Mouse (Mus musculus): ENCODE data around the gene Agtpbp1. TPM values are rescaled to one million over a fixed set of nuclear protein-coding genes. Genes with fewer than 3 reads are reported as not detected.

Gene Agtpbp1
- total RNA-seq, 2 experiments from 2014 or later: 44.2 to 44.3 TPM

DNA sequence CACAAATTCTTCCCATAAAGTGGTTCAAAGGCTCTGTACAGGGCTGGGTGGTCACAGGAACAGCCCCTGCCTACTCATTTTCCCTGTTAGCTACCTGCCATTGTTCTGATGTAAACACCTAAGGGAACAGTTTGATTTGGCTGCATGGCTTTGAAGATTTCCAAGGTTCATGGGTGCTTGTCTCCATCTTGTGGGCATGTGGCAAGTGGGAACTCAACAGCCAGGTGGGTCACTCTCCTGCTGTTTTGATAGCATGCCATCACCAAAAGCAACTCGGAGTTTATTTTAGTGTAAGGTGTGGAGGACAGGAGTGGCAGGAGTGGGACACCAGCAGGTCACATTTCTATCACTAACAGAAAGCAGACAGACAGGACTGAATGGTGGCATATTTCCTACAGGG is 145.3 kb downstream of the Agtpbp1 start:
- no peak for DNase-seq (ENCODE audit: low spot score in 2 of 2)

DNA sequence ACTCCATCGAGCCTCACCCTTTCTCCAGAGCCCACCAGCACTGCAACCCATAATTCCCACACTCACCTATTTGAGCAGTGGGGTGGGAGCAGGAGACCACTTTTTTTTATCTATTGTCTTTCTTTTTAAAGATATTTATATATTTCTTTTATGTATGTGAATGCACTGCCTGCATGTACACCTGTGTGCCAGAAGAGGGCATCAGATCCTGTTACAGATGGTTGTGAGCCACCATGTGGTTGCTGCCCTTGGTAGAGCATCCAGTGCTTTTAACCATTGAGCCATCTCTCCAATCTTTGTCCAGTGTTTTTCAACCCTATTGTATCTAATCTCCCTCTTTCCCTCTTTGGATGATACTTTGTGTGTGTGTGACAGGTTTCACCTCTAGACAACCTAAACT is 150.5 kb downstream of the Agtpbp1 start:
- no peak for DNase-seq (ENCODE audit: low spot score in 2 of 2)

GRCm38 (mm10) chr13:59431124-59431864 is 153.7 kb downstream of the Agtpbp1 start:
- DNase-seq (ENCODE audit: low spot score in 2 of 2): no peak

- no peak for DNase-seq (ENCODE audit: low spot score in 2 of 2)
Observed at GRCm38 (mm10) chr13:59429369-59429768, 155.7 kb downstream of the Agtpbp1 start.

DNA sequence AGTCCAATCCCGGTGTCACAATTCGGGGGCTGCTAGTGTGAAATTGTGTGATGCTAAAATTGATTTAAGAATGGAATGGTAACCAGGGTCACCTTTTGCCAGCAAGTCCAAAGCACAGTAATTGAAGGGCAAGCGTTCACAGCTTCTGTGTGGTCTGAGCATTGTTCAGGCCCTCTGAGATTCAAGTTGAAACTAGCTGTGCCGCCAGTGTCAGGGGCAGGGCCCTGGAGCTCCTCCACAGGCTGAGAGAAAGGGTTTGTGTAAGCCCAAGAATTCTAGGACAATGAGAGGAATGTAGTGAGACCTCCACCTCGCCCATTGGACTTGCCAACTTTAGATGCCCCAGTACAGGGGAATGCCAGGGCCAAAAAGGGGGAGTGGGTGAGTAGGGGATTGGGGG is 161.2 kb downstream of the Agtpbp1 start:
- no peak for DNase-seq (ENCODE audit: low spot score in 2 of 2)

DNA sequence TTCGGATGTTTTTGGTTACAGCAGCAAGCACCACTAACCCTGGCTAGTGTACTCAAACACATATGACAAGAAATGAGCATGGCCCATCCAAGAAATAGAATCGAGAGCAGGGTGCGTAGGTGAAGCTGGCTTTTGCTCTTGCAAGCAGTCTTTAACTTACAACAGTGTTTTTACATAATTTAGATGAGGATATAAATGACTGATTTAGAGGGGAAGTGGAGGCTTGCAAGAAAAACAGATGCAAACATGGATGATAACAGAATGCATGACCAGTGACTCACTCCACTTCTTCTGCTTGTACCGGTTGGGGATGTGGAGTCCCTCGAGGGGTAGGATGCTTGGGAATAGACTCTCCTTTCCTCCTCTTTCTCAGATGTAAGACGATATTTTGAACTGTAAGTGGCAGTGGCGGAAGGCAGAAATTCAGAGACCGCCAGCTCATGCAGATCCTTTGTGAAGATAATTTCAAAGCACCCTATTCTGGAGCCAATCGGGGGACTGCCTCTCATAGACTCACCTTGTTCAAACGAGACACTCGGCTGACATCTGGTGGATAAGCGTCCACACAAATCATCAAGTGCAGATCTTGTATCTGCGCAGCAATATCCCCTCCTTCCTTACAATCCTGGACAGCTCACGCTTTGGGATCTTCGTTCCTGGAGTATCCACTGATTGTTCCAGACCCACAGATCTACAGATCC is 168.3 kb downstream of the Agtpbp1 start:
- no peak for DNase-seq (ENCODE audit: low spot score in 2 of 2)

- DNase-seq (ENCODE audit: low spot score in 2 of 2): no peak
Observed at GRCm38 (mm10) chr13:59413885-59414284, 171.1 kb downstream of the Agtpbp1 start.

DNA sequence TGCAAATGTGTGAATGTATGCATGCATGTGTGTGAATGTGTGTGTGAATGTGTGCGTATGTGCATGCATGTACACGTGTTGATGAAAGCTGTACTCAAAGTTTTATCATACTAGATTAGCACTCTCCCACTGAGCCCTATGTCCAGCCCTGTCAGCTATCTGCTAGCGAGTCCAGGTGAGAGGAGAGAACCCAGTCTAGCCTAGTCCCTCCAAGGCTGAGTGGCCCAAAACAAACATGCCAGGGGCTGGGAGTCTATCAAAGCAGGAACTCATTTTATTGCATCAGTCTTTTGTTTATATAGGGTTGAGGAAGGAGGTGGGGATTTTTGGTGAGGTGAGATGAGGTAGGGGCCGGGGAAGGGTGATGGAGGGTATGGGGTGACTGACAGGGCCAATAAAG is 172.4 kb downstream of the Agtpbp1 start:
- DNase-seq (ENCODE audit: low spot score in 2 of 2): no peak

- no peak for DNase-seq (ENCODE audit: low spot score in 2 of 2)
Observed at GRCm38 (mm10) chr13:59407182-59407581, 177.8 kb downstream of the Agtpbp1 start.

DNA sequence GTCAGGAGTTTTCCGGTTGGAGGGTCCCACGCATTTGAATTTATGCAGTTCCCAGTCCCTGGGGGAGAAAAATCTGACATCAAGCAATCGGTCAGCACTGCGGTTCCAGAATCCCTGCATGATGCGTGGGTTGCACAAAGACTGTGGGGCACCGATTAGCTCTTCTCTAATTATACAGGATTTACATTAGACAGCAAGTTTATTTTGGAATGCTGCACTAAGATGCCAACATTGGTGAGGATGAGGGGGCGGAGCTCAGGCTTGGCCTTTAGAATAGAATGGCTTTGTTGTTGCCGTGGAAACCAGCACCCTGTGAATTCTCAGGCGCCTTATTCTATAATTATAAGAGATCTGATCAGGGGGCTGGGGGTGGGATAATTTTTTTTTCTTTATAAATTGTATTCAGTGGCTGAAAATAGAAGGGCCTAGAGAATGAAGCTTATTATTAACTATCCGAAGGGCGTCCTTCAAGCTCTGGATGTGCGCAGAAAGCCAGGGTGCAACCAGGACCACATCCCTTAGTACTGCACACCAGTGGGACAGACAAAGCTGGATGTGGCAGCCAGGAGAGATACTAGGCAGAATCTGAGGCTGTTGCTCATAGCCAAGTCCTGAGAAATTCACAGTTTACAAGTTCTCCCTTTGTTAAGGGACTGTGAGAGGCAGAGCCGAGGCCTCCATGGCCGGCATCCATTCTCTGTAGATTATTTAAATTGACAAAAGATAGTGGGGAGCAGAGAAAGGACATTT is 182.8 kb downstream of the Agtpbp1 start:
- DNase-seq (ENCODE audit: low spot score in 2 of 2): no peak

- peak in 1 of 2 experiments; percentile 11 for DNase-seq (ENCODE audit: low spot score in 2 of 2)
Observed at GRCm38 (mm10) chr13:59397571-59397970, 187.5 kb downstream of the Agtpbp1 start.

Other genes starting within 250 kb of the Agtpbp1 start
- gene Naa35, start within 50 bp of the Agtpbp1 start, total RNA-seq (2021): 10 to 100 TPM; 67.8 to 74.0 TPM
- 10 to 100 TPM; 18.5 to 22.7 TPM for gene Golm1, start 90.6 kb upstream of the Agtpbp1 start, total RNA-seq (2021)
- gene 4921517D22Rik, start 108.9 kb upstream of the Agtpbp1 start, total RNA-seq (2021): not detected
- not detected for gene Spata31d1a, start 125.1 kb upstream of the Agtpbp1 start, total RNA-seq (2021)
- not detected for gene Spata31d1b, start 127.1 kb upstream of the Agtpbp1 start, total RNA-seq (2021)
- not detected for gene Spata31d1d, start 146.5 kb upstream of the Agtpbp1 start, total RNA-seq (2021)
- gene 1700014D04Rik, start 161.5 kb upstream of the Agtpbp1 start, total RNA-seq (2021): under 1 TPM in 1 of 2 experiments, not detected in 1; 0.81 TPM
- 10 to 100 TPM; 79.6 to 83.9 TPM for gene Isca1, start 184.6 kb upstream of the Agtpbp1 start, total RNA-seq (2021)
- not detected for gene Gm49354, start 197.0 kb upstream of the Agtpbp1 start, total RNA-seq (2021)
- gene Tut7, start 237.9 kb upstream of the Agtpbp1 start, total RNA-seq (2021): 10 to 100 TPM; 78.2 to 91.7 TPM

All from adrenal gland, postnatal 4 days (tissue).